Mouse (Mus musculus): ENCODE results near the gene Fahd2a.

DNA sequence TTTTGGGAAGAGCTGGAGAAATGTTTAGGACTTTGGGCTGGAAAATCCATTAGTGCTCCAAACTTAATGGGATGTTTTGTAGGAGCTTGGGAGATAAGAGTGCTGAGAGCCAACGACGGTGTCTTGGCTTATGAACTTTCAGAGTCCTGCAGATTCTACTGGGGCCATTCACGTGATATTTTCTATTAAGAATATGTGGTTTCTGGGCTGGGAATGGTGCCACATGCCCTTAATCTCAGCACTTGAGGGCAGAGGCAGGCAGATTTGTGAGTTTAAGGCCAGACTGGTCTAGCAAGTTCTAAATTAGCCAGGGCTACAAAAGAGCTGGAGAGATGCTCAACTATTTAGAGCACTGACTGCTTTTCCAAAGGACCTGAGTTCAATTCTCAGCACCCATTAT is 54.0 kb downstream of the Fahd2a start:
- no peak for TF ChIP-seq CTCF (IDR thresholded peaks at IDR 0.05; ENCODE audit: extremely low read depth, insufficient read length, insufficient replicate concordance, low read depth, low read length)
- no peak for TF ChIP-seq POLR2A (IDR thresholded peaks at IDR 0.05; ENCODE audit: low read depth, low read length)
